Mouse (Mus musculus): ENCODE measurements around the gene Gba2.

DNA sequence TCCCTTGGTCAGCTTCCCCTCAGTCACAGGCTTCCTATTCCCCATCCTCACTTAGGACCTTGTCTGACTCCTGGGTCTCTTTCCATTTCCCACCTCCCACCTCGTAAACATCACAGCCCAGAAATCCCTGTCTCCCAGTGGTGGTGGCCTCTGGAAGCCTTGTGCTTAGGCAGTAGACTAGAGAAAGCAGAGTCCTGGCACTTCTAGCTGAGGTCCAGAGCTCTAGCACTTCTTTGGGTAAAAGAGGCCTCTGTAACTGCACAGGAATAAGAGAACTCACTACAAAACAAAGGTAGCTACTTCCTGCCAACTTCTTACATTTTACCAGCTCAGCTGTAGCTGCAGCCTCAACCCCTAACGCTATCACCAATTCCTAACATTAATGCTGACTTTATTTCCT, 17.7 kb downstream of the Gba2 start:
- TF ChIP-seq CTCF (IDR thresholded peaks at IDR 0.05; ENCODE audit: low read depth, low read length) (no peak), POLR2A (IDR thresholded peaks at IDR 0.05; ENCODE audit: extremely low read depth, insufficient read depth, low read length) (no peak)
